Mouse (Mus musculus): Measurements from ENCODE around the gene Rapgef1.

GRCm38 (mm10) chr2:29702189-29702588 is 82.7 kb downstream of the Rapgef1 start:
- no peak for TF ChIP-seq ZC3H11A (IDR thresholded peaks at IDR 0.05; ENCODE audit: borderline replicate concordance, low read depth, low read length)
- TF ChIP-seq MAFK (IDR thresholded peaks at IDR 0.05; ENCODE audit: insufficient read depth, low read depth, low read length), result no peak

All from ES-E14 (cell line).